Mouse (Mus musculus) heart, postnatal 36 days (tissue): ENCODE measurements around the gene Zfp980. TPM values are rescaled to one million over a fixed set of nuclear protein-coding genes. Genes with fewer than 3 reads are reported as not detected.
"Not testable (repeated sequence)": the region's sequence is repeated elsewhere in the genome, so short reads cannot be mapped to it uniquely, and the experiment has no call there.

ENCODE experiments used
- DNase-seq, 2 experiments: peaks; one replicate each; pipeline ENCODE4 v3.0.0; 2021 to 2022
- intact Hi-C: fragments of 180-260 bp; cut with DNase I; formaldehyde crosslinking; loops from one replicate; pipeline ENCODE4 v1.15.1; 2025
- total RNA-seq, 2 experiments: library from RNA; stranded (reverse); gene quantifications; 2 replicates each; pipeline ENCODE4 v1.2.3; 2021

Gene Zfp980
- under 1 TPM in 1 of 2 experiments, not detected in 1; 0.08 TPM for total RNA-seq

DNA sequence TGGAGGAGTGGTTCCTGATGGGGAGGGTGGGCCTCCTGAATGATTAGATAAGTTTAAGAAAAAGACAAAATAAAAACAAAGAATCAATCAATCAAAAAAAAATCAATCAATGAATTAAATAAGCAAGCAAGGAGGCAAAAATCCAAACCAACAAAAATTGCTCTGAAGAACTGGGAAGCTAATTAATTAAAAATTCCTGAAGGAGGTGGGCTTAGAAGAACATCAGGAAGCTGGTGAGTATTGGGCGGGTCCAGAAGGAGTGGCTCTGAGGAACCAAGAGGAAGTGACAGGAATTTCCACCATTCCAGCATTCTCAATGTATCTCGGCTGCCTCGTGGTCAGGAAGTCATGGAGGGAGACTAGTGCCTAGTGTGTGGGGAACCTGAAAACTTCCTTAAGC is at the start of gene Zfp980:
Gene Zfp980, plus strand, starts transcription at position 301 of the 400 bp plus-strand sequence.
- intact Hi-C loops, DNase-seq: not testable (repeated sequence)

DNA sequence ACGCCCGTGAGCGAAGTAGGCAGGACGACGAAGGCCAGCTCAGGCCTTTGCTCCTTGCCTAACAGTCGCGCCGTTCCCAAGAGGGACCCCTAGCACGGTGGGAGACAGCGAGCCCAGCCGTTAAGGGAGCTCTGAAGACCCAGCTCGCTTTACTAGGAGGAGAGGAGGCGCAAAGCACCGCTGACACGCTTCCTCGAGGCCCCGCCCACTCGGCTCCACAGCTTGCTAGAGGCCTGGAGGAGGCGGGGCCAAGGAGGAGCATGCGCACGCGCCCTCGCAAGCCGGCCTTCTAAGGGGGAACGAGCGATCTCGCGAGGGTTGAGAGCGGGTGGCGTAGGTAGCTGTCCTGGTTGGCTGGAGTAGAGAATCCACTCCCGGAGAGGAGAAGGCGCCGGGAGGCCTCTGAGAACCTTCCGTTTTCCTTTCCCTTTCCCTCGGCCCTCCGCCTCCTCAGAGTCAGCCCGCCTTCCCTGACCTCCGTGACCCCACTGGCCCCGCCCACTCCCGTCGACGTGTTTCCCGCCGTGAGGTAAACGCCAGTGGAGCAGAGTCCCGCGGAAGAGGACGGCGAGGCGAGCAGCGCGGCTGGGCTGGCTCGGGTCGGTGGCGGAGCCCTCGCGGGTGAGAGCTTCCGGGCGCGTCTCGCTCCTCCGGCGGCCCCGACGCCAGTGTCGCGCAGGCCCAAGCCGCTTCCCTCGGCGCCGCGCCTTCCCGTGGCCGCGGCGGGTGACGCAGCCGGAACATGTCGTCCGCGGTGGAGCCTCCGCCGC is 29.9 kb upstream of the Zfp980 start:
- intact Hi-C loops, result not testable (repeated sequence)

GRCm38 (mm10) chr4:145674286-145674780 is 3.8 kb downstream of the Zfp980 start:
- intact Hi-C loops, DNase-seq: not testable (repeated sequence)

More for the DNA sequence above, 29.9 kb upstream of the Zfp980 start:
- not testable (repeated sequence) for DNase-seq

DNA sequence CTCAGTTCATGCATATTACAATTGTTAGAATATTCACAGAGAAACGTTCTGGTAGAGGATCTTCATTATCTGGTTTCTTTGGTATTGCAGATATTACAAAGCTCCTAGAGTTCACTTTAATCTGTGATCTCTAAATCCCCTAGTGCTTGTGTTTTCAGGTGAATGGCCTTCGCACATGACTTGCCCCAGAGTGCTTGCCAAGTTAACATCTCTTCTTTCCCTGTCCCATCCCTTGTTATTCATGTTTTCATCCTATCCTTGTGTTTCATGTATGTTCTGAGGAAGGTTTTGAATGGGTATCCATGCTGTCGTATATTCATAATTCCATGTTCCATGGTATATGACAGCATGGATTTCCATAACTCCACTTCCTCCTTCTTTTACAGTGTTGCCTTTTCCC is 9.7 kb downstream of the Zfp980 start:
- DNase-seq, intact Hi-C loops: not testable (repeated sequence)

GRCm38 (mm10) chr4:145680672-145681387 is 10.3 kb downstream of the Zfp980 start:
- DNase-seq, intact Hi-C loops: not testable (repeated sequence)

DNA sequence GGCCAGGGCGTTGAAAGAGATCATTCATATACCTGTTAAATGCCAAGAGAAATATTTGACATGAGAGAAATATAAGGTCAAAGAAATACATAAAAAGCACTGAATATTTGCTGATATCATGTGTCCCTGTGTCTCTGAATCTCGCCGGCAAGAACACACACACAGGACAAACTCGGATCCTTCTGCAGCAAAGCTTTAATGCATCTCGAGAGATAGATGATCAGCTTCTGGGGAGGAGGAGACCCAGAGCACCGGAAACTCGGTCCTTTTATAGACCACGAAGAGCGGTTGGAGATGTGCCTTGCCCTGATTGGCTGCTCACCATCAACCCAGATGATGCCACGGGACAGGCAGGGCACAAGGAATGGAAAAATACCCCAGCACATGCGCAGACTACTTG is 11.5 kb downstream of the Zfp980 start:
- intact Hi-C loops, DNase-seq: not testable (repeated sequence)

GRCm38 (mm10) chr4:145683024-145683766 is 12.7 kb downstream of the Zfp980 start:
- intact Hi-C loops, result not testable (repeated sequence)

DNA sequence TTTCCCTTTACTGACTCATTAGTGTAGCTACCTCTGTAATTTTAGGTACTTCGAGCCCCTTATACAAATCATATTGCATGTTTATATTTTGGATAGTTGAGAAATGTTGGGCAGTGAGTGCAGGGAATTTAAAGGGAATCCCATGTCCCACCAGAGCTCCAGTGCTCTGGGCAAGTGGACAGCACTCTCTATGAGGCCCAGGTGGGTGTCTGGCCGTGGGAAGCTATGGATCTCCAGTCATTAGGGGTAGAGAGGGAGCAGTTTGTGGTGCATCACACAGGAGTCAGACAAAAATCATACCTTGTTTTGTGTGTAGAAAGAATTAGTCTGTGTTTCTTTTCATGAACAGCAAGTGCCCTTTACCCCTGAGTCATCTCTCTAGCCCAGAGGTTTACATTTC is 15.6 kb downstream of the Zfp980 start:
- DNase-seq, intact Hi-C loops: not testable (repeated sequence)

More at GRCm38 (mm10) chr4:145683024-145683766, 12.7 kb downstream of the Zfp980 start:
- DNase-seq, result not testable (repeated sequence)

DNA sequence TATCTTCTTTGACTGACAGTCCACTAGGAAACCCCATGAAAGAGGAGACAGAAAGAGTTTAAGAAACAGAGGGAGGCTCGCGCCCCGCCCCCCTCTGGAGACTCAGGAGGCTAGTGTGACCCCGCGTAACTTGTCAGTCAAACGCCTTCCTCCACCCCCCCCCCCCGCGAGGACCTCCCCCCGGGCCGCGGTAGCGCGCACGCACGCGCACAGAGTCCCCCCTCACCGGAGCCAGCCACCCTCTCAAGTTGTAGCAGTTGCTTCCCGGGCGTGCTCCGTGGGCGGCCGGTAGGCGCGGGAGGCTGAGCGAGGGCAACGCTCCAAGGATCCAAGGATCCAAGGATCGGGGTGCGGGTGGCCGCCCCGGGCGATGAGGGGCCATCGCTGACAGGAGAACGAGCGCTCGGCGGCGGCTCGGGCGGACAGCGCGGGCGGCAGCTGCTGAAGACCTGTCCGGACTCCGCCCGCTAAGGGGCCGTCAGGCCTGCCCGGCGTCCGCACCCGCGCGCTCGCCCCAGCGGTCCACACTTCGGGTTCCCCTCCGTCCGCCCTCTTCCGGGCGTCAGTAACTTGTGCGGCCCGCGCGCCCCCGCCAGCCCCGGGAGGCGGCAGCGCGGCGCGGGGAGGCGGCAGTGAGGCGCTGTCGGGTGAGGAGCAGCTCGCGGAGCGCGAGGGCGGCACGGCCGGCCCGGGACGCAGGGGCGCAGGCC is 74.6 kb downstream of the Zfp980 start:
- DNase-seq, intact Hi-C loops: not testable (repeated sequence)

DNA sequence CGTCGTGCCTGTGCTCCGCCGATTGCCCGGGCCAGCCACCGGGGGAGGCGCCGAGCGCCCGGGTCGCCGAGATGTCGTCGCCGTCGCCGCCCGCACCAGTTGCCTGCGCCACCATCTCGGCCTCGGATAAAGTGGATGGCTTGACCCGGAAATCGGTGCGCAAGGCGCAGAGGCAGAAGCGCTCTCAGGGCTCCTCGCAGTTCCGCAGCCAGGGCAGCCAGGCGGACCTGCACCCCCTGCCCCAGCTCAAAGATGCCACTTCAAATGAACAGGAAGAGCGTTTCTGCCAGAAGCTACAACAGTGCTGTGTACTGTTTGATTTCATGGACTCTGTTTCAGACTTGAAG is 75.1 kb downstream of the Zfp980 start:
- intact Hi-C loops, DNase-seq: not testable (repeated sequence)

Other genes starting within 250 kb of the Zfp980 start
- under 1 TPM; 0.19 to 0.28 TPM for gene Zfp990, start 159.9 kb upstream of the Zfp980 start, total RNA-seq
- 1 to 10 TPM; 2.5 TPM for gene Gm13212, start 85.5 kb upstream of the Zfp980 start, total RNA-seq
- gene Zfp986, start 198.1 kb downstream of the Zfp980 start, total RNA-seq, result not detected